Mouse (Mus musculus) NIH3T3 (cell line): ENCODE measurements around the gene Capn12.
A peak's percentile ranks its signal among the peaks of the same experiment; 100 is the strongest.
"Not testable (repeated sequence)": the region's sequence is repeated elsewhere in the genome, so short reads cannot be mapped to it uniquely, and the experiment has no call there.

Source experiments
- DNase-seq: peaks from one replicate; pipeline ENCODE4 v3.0.0-alpha.2; 2012; ENCODE audit warnings: low read depth

Capn12 gene

DNA sequence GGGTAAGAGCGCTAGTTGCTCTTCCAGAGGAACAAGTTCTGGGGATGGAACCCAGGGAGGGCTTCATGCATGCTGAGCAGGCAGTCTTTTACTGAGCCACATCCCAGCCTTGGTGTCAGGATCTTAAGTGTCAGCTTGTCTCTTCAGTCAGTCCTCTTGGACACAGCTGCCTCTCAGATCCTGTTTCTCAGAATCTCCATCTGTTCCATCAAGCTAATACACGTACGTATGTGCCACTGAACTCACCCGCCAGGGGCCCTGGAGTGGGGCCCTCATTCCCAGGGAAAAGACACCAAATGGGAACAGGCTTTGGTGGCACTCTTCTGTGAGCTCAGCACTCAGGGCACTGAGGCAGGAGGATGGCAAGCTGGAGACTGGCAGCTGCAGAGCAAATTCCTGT is 3.4 kb upstream of the Capn12 start:
- no peak for DNase-seq

- DNase-seq, result no peak
Measured at GRCm38 (mm10) chr7:28879606-28880005, 1.6 kb upstream of the Capn12 start.

- DNase-seq, result no peak
Measured at GRCm38 (mm10) chr7:28880554-28880953, 668 bp upstream of the Capn12 start.

DNA sequence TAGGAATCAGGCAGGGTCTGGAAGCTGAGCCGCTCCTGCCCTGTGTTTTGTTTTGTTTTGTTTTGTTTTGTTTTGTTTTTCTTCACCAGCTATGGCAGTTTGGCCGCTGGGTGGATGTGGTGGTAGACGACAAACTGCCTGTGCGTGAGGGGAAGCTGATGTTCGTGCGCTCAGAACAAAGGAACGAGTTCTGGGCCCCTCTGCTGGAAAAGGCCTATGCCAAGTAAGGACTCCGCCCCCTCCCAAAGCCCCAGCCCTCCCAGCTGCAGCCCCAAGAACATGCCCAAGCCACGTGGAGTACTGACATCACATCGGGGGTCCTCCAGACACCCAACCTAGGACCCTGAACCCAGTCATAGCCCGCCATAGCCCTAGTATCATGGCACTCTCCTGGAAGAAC is 1.8 kb downstream of the Capn12 start:
- no peak for DNase-seq

GRCm38 (mm10) chr7:28883704-28884103 is 2.5 kb downstream of the Capn12 start:
- DNase-seq, result not testable (repeated sequence)

DNA sequence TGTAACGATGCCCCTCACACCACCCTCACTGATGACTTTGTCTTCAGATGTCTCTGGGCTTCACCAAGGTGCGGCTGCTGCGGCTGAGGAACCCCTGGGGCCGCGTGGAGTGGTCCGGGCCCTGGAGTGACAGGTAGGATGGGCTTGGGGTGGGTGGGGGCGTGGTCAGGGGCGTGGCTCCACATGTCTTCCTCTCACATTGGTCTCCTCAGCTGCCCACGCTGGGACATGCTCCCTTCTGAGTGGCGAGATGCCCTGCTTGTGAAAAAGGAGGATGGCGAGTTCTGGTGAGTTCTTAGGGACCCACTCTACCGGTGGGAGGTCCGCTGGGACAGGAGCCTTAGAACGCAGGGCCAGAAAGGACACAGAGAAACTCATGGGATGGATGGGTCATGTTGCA is 5.3 kb downstream of the Capn12 start:
- no peak for DNase-seq

DNA sequence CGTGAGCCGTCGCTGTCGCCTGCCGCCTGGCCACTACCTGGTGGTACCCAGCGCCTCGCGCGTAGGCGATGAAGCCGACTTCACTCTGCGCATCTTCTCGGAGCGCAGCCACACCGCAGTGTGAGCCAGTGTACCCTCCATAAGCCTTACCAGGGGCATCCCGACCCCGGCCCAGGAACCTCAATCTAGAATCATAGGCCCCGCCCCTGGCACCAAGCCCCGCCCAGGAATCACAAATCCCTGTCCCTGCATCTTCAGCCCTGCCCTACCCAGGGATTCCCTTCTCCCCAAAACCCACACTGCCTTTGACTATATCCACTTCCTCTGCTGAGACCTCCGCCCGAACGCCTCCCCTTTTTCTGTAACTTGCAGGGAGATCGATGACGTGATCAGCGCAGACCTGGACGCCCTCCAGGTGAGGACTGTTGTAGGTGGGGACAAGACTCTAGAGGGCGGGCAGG is 7.5 kb downstream of the Capn12 start:
- no peak for DNase-seq

- DNase-seq, result no peak
Measured at GRCm38 (mm10) chr7:28892601-28893000, 11.4 kb downstream of the Capn12 start.

DNA sequence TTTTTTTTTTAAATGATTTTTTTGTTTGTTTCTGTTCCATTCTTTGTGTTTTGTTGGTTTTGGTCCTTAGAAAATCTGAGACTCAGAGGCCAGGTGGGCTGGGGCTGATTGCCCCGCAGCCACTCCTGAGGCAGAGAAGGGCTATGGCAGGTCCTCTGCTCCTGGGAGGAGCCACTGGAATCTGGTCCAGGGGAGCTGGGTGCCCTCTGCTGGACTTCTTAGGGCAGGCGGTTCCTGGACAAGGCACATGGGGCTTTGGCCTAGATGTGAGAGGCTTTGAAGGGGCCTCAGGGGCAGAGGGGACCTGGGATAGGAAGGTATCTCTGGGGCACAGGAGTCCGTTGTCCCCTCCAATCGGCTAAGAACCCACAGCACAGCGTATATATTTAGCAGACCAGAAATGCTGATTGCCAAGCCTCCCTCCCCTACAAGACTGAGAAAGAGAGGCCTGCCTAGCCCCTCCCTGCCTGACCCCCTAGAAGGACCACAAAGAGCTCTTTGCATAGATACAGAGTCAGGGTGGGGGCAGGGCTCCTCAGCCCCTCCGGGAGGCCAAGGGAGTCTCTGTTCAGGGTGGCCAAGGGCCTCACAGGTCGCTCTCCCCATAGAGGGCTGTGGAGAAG is 12.5 kb downstream of the Capn12 start:
- peak; percentile 84 for DNase-seq

DNA sequence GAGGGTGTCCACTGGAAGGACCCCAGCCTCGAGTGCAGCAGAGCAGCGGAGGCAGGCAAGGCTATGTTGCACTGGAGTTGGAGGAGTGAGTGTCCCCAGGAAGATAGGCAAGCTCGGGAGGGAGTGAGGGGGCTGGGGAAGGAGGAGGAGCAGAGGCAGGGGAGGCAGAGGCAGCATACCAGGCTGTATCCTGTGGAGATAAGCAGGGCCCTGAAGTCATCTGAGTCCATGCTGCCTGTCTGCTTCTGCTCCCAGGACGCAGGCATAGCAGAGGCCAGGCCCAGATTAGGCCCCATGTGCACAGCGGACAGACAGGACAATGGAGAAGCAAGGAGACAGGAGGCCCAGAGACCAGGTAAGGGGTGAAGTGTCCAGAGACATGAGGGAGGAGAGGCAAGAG is 13.7 kb downstream of the Capn12 start:
- no peak for DNase-seq

GRCm38 (mm10) chr7:28897661-28898060 is 16.4 kb downstream of the Capn12 start:
- DNase-seq, result no peak

- no peak for DNase-seq
Measured at GRCm38 (mm10) chr7:28899972-28900371, 18.8 kb downstream of the Capn12 start.

- DNase-seq, result peak; percentile 61
Measured at GRCm38 (mm10) chr7:28901311-28902125, 20.3 kb downstream of the Capn12 start.

GRCm38 (mm10) chr7:28902180-28902579 is 21.0 kb downstream of the Capn12 start:
- DNase-seq, result no peak

DNA sequence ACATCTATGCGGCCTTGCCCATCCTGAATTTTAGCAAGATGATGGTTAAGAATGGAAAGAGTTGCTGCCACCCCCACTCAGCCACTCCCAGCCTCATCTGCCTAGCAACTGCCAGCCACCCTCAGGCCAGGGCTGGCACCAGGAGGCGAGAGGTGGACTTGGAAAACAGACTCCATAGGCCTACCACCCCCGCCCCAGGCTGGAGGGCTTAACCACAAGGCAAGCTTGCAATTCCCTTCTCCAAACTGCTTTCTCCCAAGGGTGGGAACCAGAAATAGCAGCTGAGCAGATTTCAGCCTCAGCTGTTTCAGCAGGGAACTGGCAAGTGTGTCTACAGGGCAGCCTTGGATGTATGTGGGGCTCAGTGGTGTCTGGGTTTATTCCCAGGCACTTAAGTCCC is 21.6 kb downstream of the Capn12 start:
- peak; percentile 25 for DNase-seq

- DNase-seq, result no peak
Measured at GRCm38 (mm10) chr7:28903778-28904177, 22.6 kb downstream of the Capn12 start.

DNA sequence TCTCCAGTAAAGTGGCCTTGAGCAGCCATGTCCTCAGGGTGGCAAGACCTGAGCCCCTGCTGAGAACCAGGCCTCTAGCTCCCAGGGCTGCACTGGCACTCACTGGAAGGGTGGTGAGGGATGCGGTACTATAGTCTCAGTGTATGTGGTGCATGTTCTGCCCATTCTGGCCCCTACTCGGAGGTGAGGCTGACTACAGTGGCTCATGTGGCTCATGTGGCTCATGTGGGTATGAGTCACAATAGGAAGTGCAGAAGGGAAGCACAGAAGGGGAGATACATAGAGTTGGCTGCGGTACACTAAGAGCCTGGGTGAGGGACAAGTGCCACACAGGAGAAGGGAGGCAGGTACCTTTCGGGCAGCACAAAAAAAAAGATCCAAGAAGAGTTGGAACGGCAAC is 26.0 kb downstream of the Capn12 start:
- peak; percentile 17 for DNase-seq

GRCm38 (mm10) chr7:28911632-28912031 is 30.4 kb downstream of the Capn12 start:
- no peak for DNase-seq

GRCm38 (mm10) chr7:28913171-28913570 is 31.9 kb downstream of the Capn12 start:
- no peak for DNase-seq

DNA sequence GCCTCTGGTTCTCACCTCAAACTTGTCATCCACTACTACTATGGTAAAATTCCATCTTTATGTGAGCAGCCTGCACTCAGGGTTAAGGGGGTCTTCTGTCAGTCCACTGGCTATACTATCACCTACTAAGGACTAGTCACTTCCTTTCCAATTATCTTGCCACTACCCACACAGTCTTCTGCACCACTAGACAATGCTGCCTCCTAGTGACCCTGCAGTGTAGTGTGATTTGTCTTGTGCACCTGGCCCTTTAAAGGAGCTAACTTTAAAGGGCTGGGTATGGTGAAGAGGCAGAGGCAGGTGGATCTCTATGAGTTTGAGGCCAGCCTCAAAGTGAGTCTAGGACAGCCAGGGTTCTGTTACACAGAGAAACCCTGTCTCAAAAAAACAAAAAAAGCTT is 35.3 kb downstream of the Capn12 start:
- DNase-seq, result no peak

- peak; percentile 81 for DNase-seq
Measured at GRCm38 (mm10) chr7:28917503-28918426, 36.5 kb downstream of the Capn12 start.

- DNase-seq, result no peak
Measured at GRCm38 (mm10) chr7:28918540-28918939, 37.3 kb downstream of the Capn12 start.
